Mouse (Mus musculus): ENCODE results near the gene Tatdn2. TPM values are rescaled to one million over a fixed set of nuclear protein-coding genes. Genes with fewer than 3 reads are reported as not detected.

Gene Tatdn2
- 16.3 TPM for polyA plus RNA-seq (2014; fragmentation: Illumina TruSeq; extraction: RNeasy Lipid Tissue Mini Kit (QIAGEN cat#74804); ENCODE audit: low read depth, low replicate concordance)

GRCm38 (mm10) chr6:113696582-113697221 is at the start of gene Tatdn2:
Gene Tatdn2 (plus strand): TSS chr6:113697050.

GRCm38 (mm10) chr6:113719878-113720277 is 23.0 kb downstream of the Tatdn2 start, which contains the start of gene Ghrl:
Gene Ghrl (minus strand): TSS chr6:113719880.

GRCm38 (mm10) chr6:113740236-113741217 is 43.7 kb downstream of the Tatdn2 start, which contains the start of gene Sec13:
Gene Sec13 (minus strand): TSS chr6:113740743.

Other genes starting within 250 kb of the Tatdn2 start
- not detected for gene Il17re, start 238.6 kb upstream of the Tatdn2 start, polyA plus RNA-seq (2014; fragmentation: Illumina TruSeq; extraction: RNeasy Lipid Tissue Mini Kit (QIAGEN cat#74804); ENCODE audit: low read depth, low replicate concordance)
- gene Il17rc, start 225.6 kb upstream of the Tatdn2 start, polyA plus RNA-seq (2014; fragmentation: Illumina TruSeq; extraction: RNeasy Lipid Tissue Mini Kit (QIAGEN cat#74804); ENCODE audit: low read depth, low replicate concordance) = 0.99 TPM
- gene Creld1, start 213.8 kb upstream of the Tatdn2 start, polyA plus RNA-seq (2014; fragmentation: Illumina TruSeq; extraction: RNeasy Lipid Tissue Mini Kit (QIAGEN cat#74804); ENCODE audit: low read depth, low replicate concordance) = 6.1 TPM
- not detected for gene Prrt3, start 195.1 kb upstream of the Tatdn2 start, polyA plus RNA-seq (2014; fragmentation: Illumina TruSeq; extraction: RNeasy Lipid Tissue Mini Kit (QIAGEN cat#74804); ENCODE audit: low read depth, low replicate concordance)
- gene Emc3, start 165.4 kb upstream of the Tatdn2 start, polyA plus RNA-seq (2014; fragmentation: Illumina TruSeq; extraction: RNeasy Lipid Tissue Mini Kit (QIAGEN cat#74804); ENCODE audit: low read depth, low replicate concordance) = 166 TPM
- gene Fancd2, start 165.4 kb upstream of the Tatdn2 start, polyA plus RNA-seq (2014; fragmentation: Illumina TruSeq; extraction: RNeasy Lipid Tissue Mini Kit (QIAGEN cat#74804); ENCODE audit: low read depth, low replicate concordance) = 0.82 TPM
- gene Fancd2os, start 96.3 kb upstream of the Tatdn2 start, polyA plus RNA-seq (2014; fragmentation: Illumina TruSeq; extraction: RNeasy Lipid Tissue Mini Kit (QIAGEN cat#74804); ENCODE audit: low read depth, low replicate concordance) = not detected
- gene Brk1, start 92.3 kb upstream of the Tatdn2 start, polyA plus RNA-seq (2014; fragmentation: Illumina TruSeq; extraction: RNeasy Lipid Tissue Mini Kit (QIAGEN cat#74804); ENCODE audit: low read depth, low replicate concordance) = 81.6 TPM
- gene Vhl, start 73.1 kb upstream of the Tatdn2 start, polyA plus RNA-seq (2014; fragmentation: Illumina TruSeq; extraction: RNeasy Lipid Tissue Mini Kit (QIAGEN cat#74804); ENCODE audit: low read depth, low replicate concordance) = 38.0 TPM
- gene Irak2, start 58.6 kb upstream of the Tatdn2 start, polyA plus RNA-seq (2014; fragmentation: Illumina TruSeq; extraction: RNeasy Lipid Tissue Mini Kit (QIAGEN cat#74804); ENCODE audit: low read depth, low replicate concordance) = 3.8 TPM
- gene Ghrl, start 22.8 kb downstream of the Tatdn2 start, polyA plus RNA-seq (2014; fragmentation: Illumina TruSeq; extraction: RNeasy Lipid Tissue Mini Kit (QIAGEN cat#74804); ENCODE audit: low read depth, low replicate concordance) = not detected
- gene Sec13, start 43.7 kb downstream of the Tatdn2 start, polyA plus RNA-seq (2014; fragmentation: Illumina TruSeq; extraction: RNeasy Lipid Tissue Mini Kit (QIAGEN cat#74804); ENCODE audit: low read depth, low replicate concordance) = 25.6 TPM